Comparison of ENCODE assay signal across 11 mouse cellular contexts in genomic region chr5:115394223-115394622, GRCm38 (mm10). TPM values are rescaled to one million over a fixed set of nuclear protein-coding genes. Genes with fewer than 3 reads are reported as not detected.
DNase-seq lines count a peak whose midpoint lies in the region; ATAC-seq lines count a peak whose summit lies in the region.
"Had no signal": no experiment of that assay in that cellular context is flagged by ENCODE, and none has a peak within 500 bp of the region (broad histone marks: within the 10 kb centered on the region; RNA-seq: fewer than 3 reads in every experiment).

No protein-coding gene starts in this region.

- peak overlapping the region; percentile 26; the same call in 1 of the 2 replicates for H3K4me2 ChIP-seq in forebrain, embryonic 11.5 days (ENCODE audit: low read depth, low read length, severe bottlenecking)
- H3K4me2 ChIP-seq in forebrain, embryonic 15.5 days (replicated peaks) = no peak overlapping the region
- H3K4me2 ChIP-seq in kidney, embryonic 15.5 days = peak overlapping the region; percentile 27
- peak overlapping the region; percentile 32 for H3K4me2 ChIP-seq in embryonic facial prominence, embryonic 13.5 days
- H3K4me2 ChIP-seq in neural tube, embryonic 11.5 days (ENCODE audit: low read depth) = no peak overlapping the region; the same call in 1 of the 2 replicates
- H3K4me2 ChIP-seq: liver, embryonic 15.5 days had no signal

- peaks cover 31% of the 10 kb centered on the region for H3K4me1 ChIP-seq in forebrain, embryonic 11.5 days (replicated peaks; ENCODE audit: control insufficient read depth, insufficient read depth, low read length)
- H3K4me1 ChIP-seq in forebrain, embryonic 15.5 days = peaks cover 21% of the 10 kb centered on the region
- H3K4me1 ChIP-seq in kidney, embryonic 15.5 days = peaks cover 47% of the 10 kb centered on the region
- peaks cover 37% of the 10 kb centered on the region for H3K4me1 ChIP-seq in embryonic facial prominence, embryonic 13.5 days
- peaks cover 11% of the 10 kb centered on the region for H3K4me1 ChIP-seq in neural tube, embryonic 11.5 days (ENCODE audit: control insufficient read depth, insufficient read depth, low read length)

- DNase-seq in forebrain, embryonic 11.5 days (ENCODE audit: low spot score) = peak; percentile 67
- no peak for DNase-seq in kidney, adult 11 months
- DNase-seq in neural tube, embryonic 11.5 days (ENCODE audit: low spot score) = peak; percentile 58
- no peak for DNase-seq in ovary, postnatal 10 days (ENCODE audit: low spot score)
- DNase-seq in thymus, postnatal 36 days = no peak
- DNase-seq: kidney, postnatal 10 days; thymus, postnatal 4 days had no signal

- H3K27ac ChIP-seq in forebrain, embryonic 11.5 days (ENCODE audit: low read depth, low read length) = peak overlapping the region; percentile 78
- no peak overlapping the region for H3K27ac ChIP-seq in forebrain, embryonic 15.5 days (replicated peaks)
- H3K27ac ChIP-seq in kidney, embryonic 15.5 days = peak overlapping the region; percentile 60
- H3K27ac ChIP-seq in embryonic facial prominence, embryonic 13.5 days = no peak overlapping the region
- peak overlapping the region; percentile 51 for H3K27ac ChIP-seq in neural tube, embryonic 11.5 days (ENCODE audit: low read depth, low read length)
- H3K27ac ChIP-seq: liver, embryonic 15.5 days had no signal

- H3K36me3 ChIP-seq in forebrain, embryonic 11.5 days (ENCODE audit: control insufficient read depth, insufficient read depth, low read length) = no peaks in the 10 kb centered on the region
- no peaks in the 10 kb centered on the region for H3K36me3 ChIP-seq in forebrain, embryonic 15.5 days
- H3K36me3 ChIP-seq in kidney, embryonic 15.5 days = no peaks in the 10 kb centered on the region
- no peaks in the 10 kb centered on the region for H3K36me3 ChIP-seq in embryonic facial prominence, embryonic 13.5 days
- H3K36me3 ChIP-seq in neural tube, embryonic 11.5 days (ENCODE audit: control insufficient read depth, insufficient read depth, low read length) = no peaks in the 10 kb centered on the region
- H3K36me3 ChIP-seq: liver, embryonic 15.5 days had no signal

- H3K9me3 ChIP-seq in forebrain, embryonic 11.5 days (ENCODE audit: control insufficient read depth, low read length) = no peaks in the 10 kb centered on the region
- H3K9me3 ChIP-seq in forebrain, embryonic 15.5 days = no peaks in the 10 kb centered on the region
- H3K9me3 ChIP-seq in kidney, embryonic 15.5 days (replicated peaks) = no peaks in the 10 kb centered on the region
- no peaks in the 10 kb centered on the region for H3K9me3 ChIP-seq in embryonic facial prominence, embryonic 13.5 days
- no peaks in the 10 kb centered on the region for H3K9me3 ChIP-seq in neural tube, embryonic 11.5 days (ENCODE audit: control insufficient read depth, low read length)
- H3K9me3 ChIP-seq: liver, embryonic 15.5 days had no signal

- ATAC-seq in forebrain, embryonic 11.5 days (replicated peaks; ENCODE audit: low FRiP score) = peak; percentile 45
- ATAC-seq in forebrain, embryonic 15.5 days (replicated peaks) = no peak
- ATAC-seq in kidney, embryonic 15.5 days (replicated peaks; ENCODE audit: low FRiP score) = peak; percentile 93
- no peak for ATAC-seq in embryonic facial prominence, embryonic 13.5 days (ENCODE audit: insufficient number of reproducible peaks, insufficient read depth, low FRiP score, low TSS enrichment, low read depth)
- ATAC-seq in neural tube, embryonic 11.5 days (ENCODE audit: insufficient read depth, low FRiP score, low TSS enrichment) = peak; percentile 54; the same call in 1 of the 2 replicates

- H3K4me3 ChIP-seq in forebrain, embryonic 11.5 days (ENCODE audit: low read depth, low read length) = no peak overlapping the region
- H3K4me3 ChIP-seq in forebrain, embryonic 15.5 days = no peak overlapping the region
- H3K4me3 ChIP-seq in kidney, embryonic 15.5 days (replicated peaks) = no peak overlapping the region
- no peak overlapping the region for H3K4me3 ChIP-seq in embryonic facial prominence, embryonic 13.5 days
- no peak overlapping the region for H3K4me3 ChIP-seq in neural tube, embryonic 11.5 days (ENCODE audit: low read depth, low read length)
- H3K4me3 ChIP-seq: liver, embryonic 15.5 days had no signal

- H3K9ac ChIP-seq in forebrain, embryonic 11.5 days (ENCODE audit: low read length) = peak overlapping the region; percentile 43
- H3K9ac ChIP-seq in forebrain, embryonic 15.5 days (replicated peaks) = no peak overlapping the region
- no peak overlapping the region for H3K9ac ChIP-seq in kidney, embryonic 15.5 days
- no peak overlapping the region for H3K9ac ChIP-seq in embryonic facial prominence, embryonic 13.5 days
- no peak overlapping the region for H3K9ac ChIP-seq in neural tube, embryonic 11.5 days (ENCODE audit: low read length)
- H3K9ac ChIP-seq: liver, embryonic 15.5 days had no signal

- WGBS in forebrain, embryonic 11.5 days = 2% methylated on average over 8 of the region's 8 CpGs
- 2% methylated on average over 8 of the region's 8 CpGs for WGBS in forebrain, embryonic 15.5 days
- WGBS in kidney, embryonic 15.5 days = 3% methylated on average over 8 of the region's 8 CpGs
- WGBS in embryonic facial prominence, embryonic 13.5 days = 3% methylated on average over 8 of the region's 8 CpGs
- WGBS in neural tube, embryonic 11.5 days = 4% methylated on average over 8 of the region's 8 CpGs

- no peaks in the 10 kb centered on the region for H3K27me3 ChIP-seq in forebrain, embryonic 11.5 days (ENCODE audit: control insufficient read depth, insufficient read depth, low read length)
- H3K27me3 ChIP-seq in forebrain, embryonic 15.5 days = no peaks in the 10 kb centered on the region
- 0 out of 2 replicates have a peak, but pooled peaks cover 3% of the 10 kb centered on the region for H3K27me3 ChIP-seq in kidney, embryonic 15.5 days
- H3K27me3 ChIP-seq in embryonic facial prominence, embryonic 13.5 days = no peaks in the 10 kb centered on the region
- no peaks in the 10 kb centered on the region for H3K27me3 ChIP-seq in neural tube, embryonic 11.5 days (ENCODE audit: control insufficient read depth, insufficient read depth, low read length)

RNA-seq across cellular contexts. Expression of gene Msi1, which starts 35.2 kb away (rescaled TPM):
- 202 and 219 TPM in 2 replicates for polyA plus RNA-seq in forebrain, embryonic 11.5 days (2014; fragmentation: Nextera tagmentation; extraction: Ambion mirVana)
- 70.0 and 75.8 TPM in 2 replicates for polyA plus RNA-seq in forebrain, embryonic 15.5 days (2015; fragmentation: Nextera tagmentation; extraction: Ambion mirVana)
- polyA plus RNA-seq in kidney, embryonic 15.5 days (2015; fragmentation: Nextera tagmentation; extraction: Ambion mirVana) = 21.1 and 22.0 TPM in 2 replicates
- polyA plus RNA-seq in embryonic facial prominence, embryonic 13.5 days (2015; fragmentation: Nextera tagmentation; extraction: Ambion mirVana) = 22.3 and 23.9 TPM in 2 replicates
- 138 and 147 TPM in 2 replicates for polyA plus RNA-seq in neural tube, embryonic 11.5 days (2014; fragmentation: Nextera tagmentation; extraction: Ambion mirVana)

RNA-seq across cellular contexts. Expression of gene Cox6a1, which starts 45.4 kb away (rescaled TPM):
- polyA plus RNA-seq in forebrain, embryonic 11.5 days (2014; fragmentation: Nextera tagmentation; extraction: Ambion mirVana) = 674 and 731 TPM in 2 replicates
- polyA plus RNA-seq in forebrain, embryonic 15.5 days (2015; fragmentation: Nextera tagmentation; extraction: Ambion mirVana) = 968 and 991 TPM in 2 replicates
- 981 and 995 TPM in 2 replicates for polyA plus RNA-seq in kidney, embryonic 15.5 days (2015; fragmentation: Nextera tagmentation; extraction: Ambion mirVana)
- 786 and 801 TPM in 2 replicates for polyA plus RNA-seq in embryonic facial prominence, embryonic 13.5 days (2015; fragmentation: Nextera tagmentation; extraction: Ambion mirVana)
- 799 and 803 TPM in 2 replicates for polyA plus RNA-seq in neural tube, embryonic 11.5 days (2014; fragmentation: Nextera tagmentation; extraction: Ambion mirVana)

RNA-seq across cellular contexts. Expression of gene Triap1, which starts 53.2 kb away (rescaled TPM):
- 56.4 and 59.4 TPM in 2 replicates for polyA plus RNA-seq in forebrain, embryonic 11.5 days (2014; fragmentation: Nextera tagmentation; extraction: Ambion mirVana)
- polyA plus RNA-seq in forebrain, embryonic 15.5 days (2015; fragmentation: Nextera tagmentation; extraction: Ambion mirVana) = 60.5 and 64.3 TPM in 2 replicates
- 56.2 and 58.2 TPM in 2 replicates for polyA plus RNA-seq in kidney, embryonic 15.5 days (2015; fragmentation: Nextera tagmentation; extraction: Ambion mirVana)
- polyA plus RNA-seq in embryonic facial prominence, embryonic 13.5 days (2015; fragmentation: Nextera tagmentation; extraction: Ambion mirVana) = 58.0 and 64.4 TPM in 2 replicates
- 55.6 and 60.2 TPM in 2 replicates for polyA plus RNA-seq in neural tube, embryonic 11.5 days (2014; fragmentation: Nextera tagmentation; extraction: Ambion mirVana)

RNA-seq across cellular contexts. Expression of gene Gatc, which starts 53.2 kb away (rescaled TPM):
- polyA plus RNA-seq in forebrain, embryonic 11.5 days (2014; fragmentation: Nextera tagmentation; extraction: Ambion mirVana) = 51.5 and 51.6 TPM in 2 replicates
- 33.6 and 36.6 TPM in 2 replicates for polyA plus RNA-seq in forebrain, embryonic 15.5 days (2015; fragmentation: Nextera tagmentation; extraction: Ambion mirVana)
- 27.9 and 29.2 TPM in 2 replicates for polyA plus RNA-seq in kidney, embryonic 15.5 days (2015; fragmentation: Nextera tagmentation; extraction: Ambion mirVana)
- polyA plus RNA-seq in embryonic facial prominence, embryonic 13.5 days (2015; fragmentation: Nextera tagmentation; extraction: Ambion mirVana) = 31.1 and 32.1 TPM in 2 replicates
- 40.4 and 42.3 TPM in 2 replicates for polyA plus RNA-seq in neural tube, embryonic 11.5 days (2014; fragmentation: Nextera tagmentation; extraction: Ambion mirVana)

Comparison
In these comparisons a context has a peak if more than half of its experiments do, and no peak if none do; other contexts are left out.
1. ATAC-seq: peak in forebrain, embryonic 11.5 days (single experiment), kidney, embryonic 15.5 days (single experiment) and neural tube, embryonic 11.5 days (single experiment); none in forebrain, embryonic 15.5 days (single experiment) and embryonic facial prominence, embryonic 13.5 days (single experiment).
2. H3K27ac ChIP-seq: peak in forebrain, embryonic 11.5 days (single experiment), kidney, embryonic 15.5 days (single experiment) and neural tube, embryonic 11.5 days (single experiment); none in forebrain, embryonic 15.5 days (single experiment) and embryonic facial prominence, embryonic 13.5 days (single experiment).
3. H3K4me2 ChIP-seq: peak in forebrain, embryonic 11.5 days (single experiment), kidney, embryonic 15.5 days (single experiment) and embryonic facial prominence, embryonic 13.5 days (single experiment); none in forebrain, embryonic 15.5 days (single experiment) and neural tube, embryonic 11.5 days (single experiment).
4. DNase-seq: peak in forebrain, embryonic 11.5 days (single experiment) and neural tube, embryonic 11.5 days (single experiment); none in kidney, adult 11 months (single experiment), ovary, postnatal 10 days (single experiment) and thymus, postnatal 36 days (0 of 2).